Mouse (Mus musculus) heart, adult 2 months (tissue): ENCODE data around the gene Tnni2.

ENCODE experiments used
- CTCF ChIP-seq: fragments of 200-600 bp; IDR thresholded peaks from 2 replicates; pipeline ENCODE4 v1.8.1; 2022; ENCODE audit warnings: antibody characterized with exemption, mild to moderate bottlenecking, moderate library complexity
- POLR2A ChIP-seq: fragments of 200-500 bp; IDR thresholded peaks from 2 replicates; pipeline ENCODE4 v1.6.1; 2011; ENCODE audit warnings: mild to moderate bottlenecking, low read depth, low read length, control low read depth; ENCODE audit not compliant: insufficient read depth

DNA sequence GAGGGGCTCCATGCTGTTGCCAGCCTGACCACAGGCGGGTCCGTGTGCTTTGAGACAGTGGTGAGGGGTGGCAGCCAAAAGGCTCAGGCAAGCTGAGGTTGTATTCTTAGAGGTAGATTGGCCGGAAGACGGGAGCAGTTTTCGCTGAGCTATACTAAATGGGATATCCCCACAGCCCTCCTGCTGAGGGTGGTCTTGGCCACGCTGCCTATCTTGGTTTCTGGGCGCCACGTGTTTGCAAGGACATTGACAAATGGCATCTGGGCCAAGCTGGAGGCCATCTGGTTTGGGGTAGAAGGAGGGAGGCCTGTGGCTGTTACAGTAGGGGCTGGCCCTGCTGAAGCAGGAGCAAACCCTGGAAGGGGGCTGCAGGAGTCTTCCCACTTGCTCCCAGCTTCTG is 51.9 kb downstream of the Tnni2 start:
- TF ChIP-seq CTCF (no peak), POLR2A (no peak)
